19 mouse cellular contexts compared by ENCODE assay signal in genomic region chr14:24959401-24959800, GRCm38 (mm10).
DNase-seq lines count a peak whose midpoint lies in the region; ATAC-seq and TF ChIP-seq lines count a peak whose summit lies in the region.
"Had no signal": no experiment of that assay in that cellular context is flagged by ENCODE, and none has a peak within 500 bp of the region (broad histone marks: within the 10 kb centered on the region; RNA-seq: fewer than 3 reads in every experiment).

No protein-coding gene starts in this region.

- no peaks in the 10 kb centered on the region for H3K27me3 ChIP-seq in cerebellum, adult 2 months (ENCODE audit: control insufficient read depth, insufficient read depth, low read length)
- no peaks in the 10 kb centered on the region for H3K27me3 ChIP-seq in forebrain, embryonic 15.5 days
- H3K27me3 ChIP-seq in forebrain, embryonic 10.5 days (ENCODE audit: poor library complexity, severe bottlenecking), result no peaks in the 10 kb centered on the region
- no peaks in the 10 kb centered on the region for H3K27me3 ChIP-seq in hindbrain, embryonic 15.5 days
- no peaks in the 10 kb centered on the region for H3K27me3 ChIP-seq in hindbrain, embryonic 14.5 days (ENCODE audit: control insufficient read depth, insufficient read depth, low read length)
- H3K27me3 ChIP-seq: embryonic facial prominence, embryonic 13.5 days had no signal

- no peak overlapping the region for H3K9ac ChIP-seq in forebrain, embryonic 15.5 days (replicated peaks)
- H3K9ac ChIP-seq in hindbrain, embryonic 15.5 days, result no peak overlapping the region
- H3K9ac ChIP-seq in hindbrain, embryonic 14.5 days, result no peak overlapping the region
- H3K9ac ChIP-seq: embryonic facial prominence, embryonic 13.5 days had no signal

- no peak for TF ChIP-seq POLR2A in cerebellum, adult 2 months (IDR thresholded peaks at IDR 0.05; ENCODE audit: borderline replicate concordance, insufficient read depth, low read length)

- H3K4me2 ChIP-seq in forebrain, embryonic 15.5 days (replicated peaks), result no peak overlapping the region
- H3K4me2 ChIP-seq in hindbrain, embryonic 15.5 days, result no peak overlapping the region
- no peak overlapping the region for H3K4me2 ChIP-seq in hindbrain, embryonic 14.5 days (replicated peaks)
- H3K4me2 ChIP-seq: embryonic facial prominence, embryonic 13.5 days; heart, embryonic 11.5 days had no signal

- H3K36me3 ChIP-seq in forebrain, embryonic 15.5 days, result no peaks in the 10 kb centered on the region
- H3K36me3 ChIP-seq in forebrain, embryonic 10.5 days (replicated peaks), result no peaks in the 10 kb centered on the region
- H3K36me3 ChIP-seq in hindbrain, embryonic 15.5 days, result no peaks in the 10 kb centered on the region
- H3K36me3 ChIP-seq in hindbrain, embryonic 14.5 days (replicated peaks; ENCODE audit: control insufficient read depth, insufficient read depth), result no peaks in the 10 kb centered on the region
- H3K36me3 ChIP-seq: embryonic facial prominence, embryonic 10.5 days; embryonic facial prominence, embryonic 13.5 days; G1E; hindbrain, embryonic 10.5 days had no signal

- 0 out of 2 replicates have a peak overlapping the region, but pooled peaks have one; percentile 11 for H3K27ac ChIP-seq in cerebellum, adult 2 months (ENCODE audit: insufficient read depth, low read length)
- H3K27ac ChIP-seq in forebrain, embryonic 15.5 days (replicated peaks), result peak overlapping the region; percentile 55; the same call in 1 of the 2 replicates
- H3K27ac ChIP-seq in forebrain, embryonic 10.5 days, result no peak overlapping the region
- H3K27ac ChIP-seq in hindbrain, embryonic 15.5 days (replicated peaks), result 0 out of 2 replicates have a peak overlapping the region, but pooled peaks have one; percentile 39
- H3K27ac ChIP-seq in hindbrain, embryonic 14.5 days, result no peak overlapping the region
- H3K27ac ChIP-seq: embryonic facial prominence, embryonic 13.5 days; heart, adult 2 months had no signal

- TF ChIP-seq CTCF in cerebellum, adult 2 months (IDR thresholded peaks at IDR 0.05; ENCODE audit: borderline replicate concordance, insufficient read depth, low read depth, low read length), result no peak

- WGBS in cerebellum, adult 2 months, result 85% methylated on average over 1 of the region's 1 CpGs
- 90% methylated on average over 1 of the region's 1 CpGs for WGBS in forebrain, embryonic 15.5 days
- 76% methylated on average over 1 of the region's 1 CpGs for WGBS in forebrain, embryonic 10.5 days
- WGBS in hindbrain, embryonic 15.5 days, result 70% methylated on average over 1 of the region's 1 CpGs
- WGBS in hindbrain, embryonic 14.5 days, result 73% methylated on average over 1 of the region's 1 CpGs

- no peaks in the 10 kb centered on the region for H3K9me3 ChIP-seq in forebrain, embryonic 15.5 days
- no peaks in the 10 kb centered on the region for H3K9me3 ChIP-seq in forebrain, embryonic 10.5 days
- no peaks in the 10 kb centered on the region for H3K9me3 ChIP-seq in hindbrain, embryonic 15.5 days
- no peaks in the 10 kb centered on the region for H3K9me3 ChIP-seq in hindbrain, embryonic 14.5 days (ENCODE audit: control insufficient read depth, low read length)
- H3K9me3 ChIP-seq: embryonic facial prominence, embryonic 10.5 days; embryonic facial prominence, embryonic 13.5 days; hindbrain, embryonic 10.5 days had no signal

- H3K4me3 ChIP-seq in cerebellum, adult 2 months (replicated peaks; ENCODE audit: insufficient read depth, low read depth, low read length), result no peak overlapping the region
- H3K4me3 ChIP-seq in forebrain, embryonic 15.5 days, result no peak overlapping the region
- H3K4me3 ChIP-seq in forebrain, embryonic 10.5 days, result no peak overlapping the region
- no peak overlapping the region for H3K4me3 ChIP-seq in hindbrain, embryonic 15.5 days
- no peak overlapping the region for H3K4me3 ChIP-seq in hindbrain, embryonic 14.5 days (replicated peaks; ENCODE audit: low read length)
- H3K4me3 ChIP-seq: embryonic facial prominence, embryonic 10.5 days; embryonic facial prominence, embryonic 13.5 days; erythroblast, embryonic 14.5 days; heart, adult 2 months; hindbrain, embryonic 10.5 days had no signal

- H3K4me1 ChIP-seq in cerebellum, adult 2 months (ENCODE audit: control insufficient read depth, insufficient read depth, low read length), result peaks cover 46% of the 10 kb centered on the region
- H3K4me1 ChIP-seq in forebrain, embryonic 15.5 days, result peaks cover 11% of the 10 kb centered on the region; the same call in 1 of the 2 replicates
- peaks cover 15% of the 10 kb centered on the region for H3K4me1 ChIP-seq in forebrain, embryonic 10.5 days
- peaks cover 20% of the 10 kb centered on the region for H3K4me1 ChIP-seq in hindbrain, embryonic 15.5 days (replicated peaks)
- no peaks in the 10 kb centered on the region for H3K4me1 ChIP-seq in hindbrain, embryonic 14.5 days (replicated peaks; ENCODE audit: control insufficient read depth, insufficient read depth, low read length)

- no peak for ATAC-seq in forebrain, embryonic 15.5 days (replicated peaks)
- no peak for ATAC-seq in hindbrain, embryonic 15.5 days (ENCODE audit: low FRiP score, low read depth)
- no peak for ATAC-seq in hindbrain, embryonic 14.5 days (ENCODE audit: low FRiP score)
- ATAC-seq: inflammation-experienced regulatory T-cells, adult 6 months; intestine, embryonic 16.5 days; Patski had no signal

- peak in 1 of 2 experiments; percentile 32 for DNase-seq in cerebellum, adult 2 months
- no peak for DNase-seq in cerebellum, adult 11 months
- DNase-seq in forebrain, embryonic 10.5 days (ENCODE audit: extremely low spot score, low spot score), result no peak
- DNase-seq in hindbrain, embryonic 14.5 days (ENCODE audit: low spot score), result no peak
- DNase-seq: B cell, adult 2 months; kidney, adult 18-20 months; kidney, adult 9 months had no signal

Comparison
In these comparisons a context has a peak if more than half of its experiments do, and no peak if none do; other contexts are left out.
1. H3K27ac ChIP-seq: peak in cerebellum, adult 2 months (single experiment), forebrain, embryonic 15.5 days (single experiment) and hindbrain, embryonic 15.5 days (single experiment); none in forebrain, embryonic 10.5 days (single experiment) and hindbrain, embryonic 14.5 days (single experiment).